Mouse (Mus musculus) cerebellum, adult 11 months (tissue): ENCODE measurements at regions not wholly inside any gene's neighbourhood (a gene's known extent, or its start where the extent isn't known, plus 50 kb on each side); places are given as distances from the start of the nearest gene placed in this dataset.

Source experiments
- DNase-seq: peaks from one replicate; pipeline ENCODE4 v3.0.0; 2022

DNA sequence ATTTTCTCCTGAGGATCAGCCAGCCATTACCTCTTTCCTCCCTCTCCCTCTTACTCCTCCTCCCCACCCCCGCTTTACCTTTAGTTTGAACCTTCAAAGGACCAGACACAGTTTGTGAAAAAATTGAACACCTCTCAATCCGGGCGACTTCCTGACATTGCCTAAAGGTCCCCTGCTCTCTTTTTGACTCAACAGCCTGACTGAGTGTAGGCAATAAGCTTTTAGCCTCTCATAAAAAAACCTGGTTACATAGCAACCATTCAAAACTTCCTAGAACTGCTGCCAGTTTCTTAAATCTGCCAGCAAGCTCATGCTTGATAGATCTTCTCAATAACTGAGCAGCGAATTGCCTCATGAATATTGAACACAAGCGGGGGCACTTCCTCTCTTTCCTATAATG is 71.7 kb downstream of the Zfp945 start:
- no peak for DNase-seq

GRCm38 (mm10) chr17:22784481-22784880 is 82.5 kb downstream of the Zfp945 start:
- DNase-seq = no peak

DNA sequence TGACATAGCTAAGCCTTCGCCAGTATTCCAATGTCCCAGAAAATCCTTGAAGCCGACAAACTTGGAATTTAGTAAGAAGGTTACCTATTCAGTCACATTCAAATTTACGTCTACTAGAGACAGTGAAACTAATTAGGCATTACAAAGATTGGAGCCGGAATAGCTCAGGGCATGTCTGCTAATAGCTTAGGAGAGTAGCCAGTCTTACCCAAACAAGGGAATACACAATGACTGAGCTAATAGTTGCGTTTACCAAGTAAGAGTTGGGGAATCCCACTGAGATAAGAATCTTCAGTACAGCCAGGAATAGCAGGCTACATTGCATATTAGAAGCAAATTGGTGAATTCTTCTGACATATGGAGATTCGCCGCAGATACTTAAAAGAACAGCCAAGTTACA is 121.2 kb downstream of the Zfp945 start:
- no peak for DNase-seq

DNA sequence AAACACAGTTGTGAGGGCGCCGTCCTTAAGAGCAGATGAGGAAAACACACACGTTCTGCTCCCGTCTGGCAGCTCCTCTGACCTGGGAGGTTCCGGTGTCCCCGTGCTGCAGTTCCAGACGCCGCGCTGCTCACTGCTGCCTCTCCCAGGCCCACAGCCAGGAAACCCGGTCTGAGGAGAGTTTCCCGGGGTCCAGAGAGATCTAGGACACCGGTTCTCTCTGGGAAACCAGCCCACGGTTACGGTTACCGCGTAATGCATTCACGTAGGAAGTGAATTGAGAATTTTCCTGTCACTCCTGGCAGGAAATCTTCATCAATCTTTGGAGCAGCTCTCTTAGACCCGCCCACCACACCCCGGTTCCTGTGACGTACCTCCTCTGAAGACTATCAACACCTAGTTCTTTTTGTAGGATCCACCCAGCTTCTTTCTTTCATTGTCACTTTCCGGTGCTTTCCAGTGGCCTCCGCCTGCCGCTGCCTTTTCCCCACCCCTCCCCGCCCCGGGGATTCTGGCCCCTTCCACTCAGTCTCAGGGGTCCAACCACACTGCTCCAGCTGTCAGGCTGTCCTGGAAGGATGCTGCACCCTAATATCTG is 127.3 kb downstream of the Zfp945 start:
- DNase-seq = peak; percentile 42

DNA sequence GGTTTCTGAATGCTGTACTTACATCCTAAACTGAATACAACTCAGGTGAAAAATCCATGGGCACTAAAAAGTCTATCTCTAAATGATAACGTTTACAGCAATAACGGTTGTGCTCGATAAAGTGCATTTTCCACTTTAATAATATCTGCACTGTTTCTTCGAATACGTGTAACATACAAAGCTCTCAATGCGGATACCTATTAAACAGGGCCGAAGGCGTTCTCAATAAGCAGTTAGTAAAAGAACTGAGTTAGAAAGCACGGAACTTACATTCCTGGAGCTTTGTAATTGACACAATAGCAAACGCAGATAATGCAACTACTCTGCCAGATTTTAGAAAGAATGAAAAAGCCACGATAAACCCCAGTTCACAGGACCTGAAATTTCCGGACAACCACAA is 127.8 kb downstream of the Zfp945 start:
- no peak for DNase-seq

DNA sequence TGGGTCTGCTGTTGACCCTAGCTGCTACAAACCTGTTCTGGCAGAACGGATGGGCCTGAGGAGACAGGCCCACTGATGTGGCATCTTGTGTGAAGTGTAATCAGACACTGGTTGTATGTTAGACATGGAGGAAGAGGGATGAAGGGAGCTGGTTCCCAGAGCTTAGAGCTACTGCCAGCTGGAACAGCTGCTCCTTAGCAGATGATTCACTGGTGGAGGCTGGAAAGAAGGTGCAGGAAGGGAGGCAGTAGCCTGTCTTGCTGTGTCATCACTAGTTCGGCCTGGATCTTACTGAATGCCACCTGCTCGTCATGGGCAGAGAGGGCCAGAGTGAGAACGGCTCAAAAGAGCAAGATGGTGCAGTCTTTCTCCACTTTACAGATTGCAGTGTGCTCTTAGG is 130.6 kb downstream of the Zfp945 start:
- DNase-seq = no peak
